Mouse (Mus musculus) erythroblast, embryonic 14.5 days (primary cell): ENCODE data around the gene Zfp853.

ENCODE experiments used
- GATA1 ChIP-seq: IDR thresholded peaks from 2 replicates; pipeline ENCODE4 v1.6.1; 2012; ENCODE audit warnings: low read length, inconsistent platforms, mixed read lengths
- TAL1 ChIP-seq: IDR thresholded peaks from 3 replicates; pipeline ENCODE4 v1.6.1; 2012; ENCODE audit warnings: low read length, inconsistent platforms, mixed read lengths

- TF ChIP-seq GATA1 = no peak
- TF ChIP-seq TAL1 = no peak
Observed at GRCm38 (mm10) chr5:143295330-143295729, 1.9 kb upstream of the Zfp853 start.
